Mouse (Mus musculus): ENCODE results near the gene Gm28036.

- no peak for TF ChIP-seq ZC3H11A (IDR thresholded peaks at IDR 0.05; ENCODE audit: borderline replicate concordance, low read depth, low read length)
- TF ChIP-seq CHD2 (IDR thresholded peaks at IDR 0.05; ENCODE audit: low read depth, low read length): no peak
- no peak for TF ChIP-seq MAFK (IDR thresholded peaks at IDR 0.05; ENCODE audit: insufficient read depth, low read depth, low read length)
- no peak for TF ChIP-seq ZNF384 (IDR thresholded peaks at IDR 0.05; ENCODE audit: low read depth, low read length)
- TF ChIP-seq HCFC1 (IDR thresholded peaks at IDR 0.05; ENCODE audit: borderline replicate concordance, insufficient read depth, low read length): no peak
Observed at GRCm38 (mm10) chr2:156119566-156119965, 7.3 kb downstream of the Gm28036 start.

Measured in ES-E14 (cell line).